Mouse (Mus musculus): ENCODE measurements around the gene Praf2.

Gene Praf2

GRCm38 (mm10) chrX:7778450-7779244, 50.4 kb downstream of the Praf2 start:
- DNase-seq (ENCODE audit: low read depth, low spot score), result no peak

GRCm38 (mm10) chrX:7779294-7779693, 51.1 kb downstream of the Praf2 start:
- no peak for DNase-seq (ENCODE audit: low read depth, low spot score)
